Mouse (Mus musculus) intestine, embryonic 15.5 days (tissue): Measurements from ENCODE around the gene Tmco1. TPM values are rescaled to one million over a fixed set of nuclear protein-coding genes. Genes with fewer than 3 reads are reported as not detected.

Source experiments
- ATAC-seq: fragments of 200-750 bp; cut with Nextera tagmentation; 2 replicates; pipeline ENCODE4 v1.8.0; 2017; ENCODE audit warnings: moderate TSS enrichment, moderate library complexity
- H3K27ac ChIP-seq: fragments of 300-500 bp; sonication (generic); 2 replicates; pipeline ENCODE4 v1.5.1; 2015; ENCODE audit warnings: mild to moderate bottlenecking, inconsistent platforms
- H3K27me3 ChIP-seq: fragments of 300-500 bp; sonication (generic); replicated peaks from 2 replicates; pipeline ENCODE4 v1.6.1; 2015; ENCODE audit warnings: inconsistent platforms
- H3K36me3 ChIP-seq: fragments of 300-500 bp; sonication (generic); 2 replicates; pipeline ENCODE4 v1.6.1; 2015; ENCODE audit warnings: inconsistent platforms
- H3K4me1 ChIP-seq: fragments of 300-500 bp; sonication (generic); replicated peaks from 2 replicates; pipeline ENCODE4 v1.6.1; 2015; ENCODE audit warnings: inconsistent platforms
- H3K4me2 ChIP-seq: fragments of 300-500 bp; sonication (generic); replicated peaks from 2 replicates; pipeline ENCODE4 v1.6.1; 2015; ENCODE audit warnings: mild to moderate bottlenecking, inconsistent platforms
- H3K4me3 ChIP-seq: fragments of 300-500 bp; sonication (generic); replicated peaks from 2 replicates; pipeline ENCODE4 v1.5.1; 2015; ENCODE audit warnings: inconsistent platforms
- H3K9ac ChIP-seq: fragments of 300-500 bp; sonication (generic); 2 replicates; pipeline ENCODE4 v1.6.1; 2015; ENCODE audit warnings: inconsistent platforms
- H3K9me3 ChIP-seq: fragments of 300-500 bp; sonication (generic); 2 replicates; pipeline ENCODE4 v1.6.1; 2016; ENCODE audit warnings: inconsistent platforms
- WGBS: fragments of 180-500 bp; shearing (Covaris S2); methylation state at CpG from one replicate; pipeline ENCODE4 v1.1.7; 2015; 5-methylcytosine and 5-hydroxymethylcytosine counted together
- polyA plus RNA-seq: library from polyadenylated mRNA; unstranded; fragments of >200 nt; fragmentation: Nextera tagmentation; extraction: Ambion mirVana; gene quantifications from 2 replicates; pipeline ENCODE4 v1.2.1, GENCODE M21; 2015

The Tmco1 gene
- polyA plus RNA-seq, 1 experiment from 2014 or later = 109 TPM

DNA sequence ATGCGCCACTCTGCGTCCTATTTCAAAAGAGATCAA, 23.0 kb upstream of the Tmco1 start, which contains the start of gene Uck2:
Gene Uck2, minus strand, starts transcription at position 1 of the 36 bp plus-strand sequence.
- Histone ChIP-seq H3K9ac (peak within 1 kb of the TSS; percentile 84), H3K9me3 (no peaks in the 10 kb centered on the region), H3K4me3 (peak within 1 kb of the TSS; percentile 80), H3K4me1 (peaks cover 15% of the 10 kb centered on the region), H3K36me3 (no peaks in the 10 kb centered on the region), H3K4me2 (peak within 1 kb of the TSS; percentile 86), H3K27ac (peak within 1 kb of the TSS; percentile 92), H3K27me3 (peaks cover 7% of the 10 kb centered on the region; the same call in 1 of the 2 replicates)
- ATAC-seq = no peak
- 0% methylated on average over 2 of the region's 2 CpGs for WGBS

GRCm38 (mm10) chr1:167285356-167285755, 22.8 kb upstream of the Tmco1 start:
- peak overlapping the region; percentile 92; the same call in 1 of the 2 replicates for H3K27ac ChIP-seq
- peaks cover 7% of the 10 kb centered on the region; the same call in 1 of the 2 replicates for H3K27me3 ChIP-seq
- WGBS = 2% methylated on average over 8 of the region's 8 CpGs
- peak overlapping the region; percentile 80 for H3K4me3 ChIP-seq
- H3K36me3 ChIP-seq = no peaks in the 10 kb centered on the region
- H3K9ac ChIP-seq = peak overlapping the region; percentile 84
- peaks cover 15% of the 10 kb centered on the region for H3K4me1 ChIP-seq
- peak overlapping the region; percentile 86 for H3K4me2 ChIP-seq
- H3K9me3 ChIP-seq = no peaks in the 10 kb centered on the region
- ATAC-seq = no peak

- no peak overlapping the region for H3K4me3 ChIP-seq
- no peaks in the 10 kb centered on the region for H3K9me3 ChIP-seq
- H3K27ac ChIP-seq = no peak overlapping the region
- peaks cover 15% of the 10 kb centered on the region for H3K4me1 ChIP-seq
- WGBS = 71% methylated on average over 5 of the region's 5 CpGs
- no peak overlapping the region for H3K9ac ChIP-seq
- no peak overlapping the region for H3K4me2 ChIP-seq
- ATAC-seq = no peak
- peaks cover 7% of the 10 kb centered on the region; the same call in 1 of the 2 replicates for H3K27me3 ChIP-seq
- H3K36me3 ChIP-seq = no peaks in the 10 kb centered on the region
These were observed 21.0 kb upstream of the Tmco1 start for GRCm38 (mm10) chr1:167287156-167287555.

DNA sequence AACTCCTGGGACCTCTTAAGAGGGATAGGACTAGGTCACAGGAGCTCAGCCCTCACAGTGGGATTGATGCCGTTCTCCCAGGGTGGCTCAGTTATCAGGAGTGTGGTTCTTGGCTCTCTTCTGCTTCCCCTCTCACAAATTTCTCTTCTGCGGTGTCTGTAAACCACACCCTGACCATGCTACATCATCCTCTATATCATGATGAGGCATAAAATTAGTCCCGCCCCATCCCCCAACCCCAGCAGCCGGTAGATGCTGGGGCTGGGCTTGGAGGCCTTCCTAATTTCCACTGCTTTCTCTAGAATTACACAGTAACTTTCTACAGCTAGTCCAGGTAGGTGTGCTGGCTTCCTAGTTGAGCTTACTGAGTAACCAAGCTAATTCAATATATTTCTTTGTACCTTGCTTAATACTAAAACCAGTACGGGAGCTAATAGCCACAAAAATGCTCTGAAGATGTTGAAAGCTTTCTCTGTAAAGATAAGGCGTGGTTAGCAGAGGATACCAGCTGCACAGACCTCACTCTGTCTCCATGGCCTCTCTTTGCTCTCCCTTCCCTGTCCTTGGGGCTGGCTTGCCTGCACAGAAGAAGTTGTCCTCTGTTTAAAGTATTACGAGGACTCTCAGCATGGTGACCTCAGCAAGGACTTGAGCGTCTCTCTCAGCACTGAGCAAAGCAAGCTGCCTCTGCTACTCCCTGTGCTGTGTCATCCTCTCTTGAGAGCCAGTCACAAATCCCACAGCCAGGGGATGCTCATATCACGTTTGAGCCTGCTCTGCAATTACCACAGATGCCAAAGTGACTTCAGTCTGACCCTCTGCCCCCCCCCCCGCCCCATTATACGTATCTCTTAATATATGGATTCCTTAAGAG, 19.3 kb upstream of the Tmco1 start:
- no peaks in the 10 kb centered on the region for H3K36me3 ChIP-seq
- no peak overlapping the region for H3K4me2 ChIP-seq
- H3K9me3 ChIP-seq = no peaks in the 10 kb centered on the region
- H3K27me3 ChIP-seq = peaks cover 7% of the 10 kb centered on the region; the same call in 1 of the 2 replicates
- no peak for ATAC-seq
- no peak overlapping the region for H3K27ac ChIP-seq
- H3K4me1 ChIP-seq = peaks cover 15% of the 10 kb centered on the region
- H3K9ac ChIP-seq = no peak overlapping the region
- no peak overlapping the region for H3K4me3 ChIP-seq
- WGBS = 36% methylated on average over 11 of the region's 11 CpGs

- Histone ChIP-seq H3K4me1 (peaks cover 15% of the 10 kb centered on the region), H3K4me3 (no peak overlapping the region), H3K9me3 (no peaks in the 10 kb centered on the region), H3K4me2 (no peak overlapping the region), H3K27ac (no peak overlapping the region), H3K9ac (no peak overlapping the region), H3K27me3 (peaks cover 7% of the 10 kb centered on the region; the same call in 1 of the 2 replicates), H3K36me3 (no peaks in the 10 kb centered on the region)
- WGBS = 7% methylated on average over 11 of the region's 11 CpGs
- no peak for ATAC-seq
These were observed 18.5 kb upstream of the Tmco1 start for GRCm38 (mm10) chr1:167289567-167290262.

- Histone ChIP-seq H3K36me3 (no peaks in the 10 kb centered on the region), H3K9ac (no peak overlapping the region), H3K4me3 (no peak overlapping the region), H3K4me1 (peaks cover 12% of the 10 kb centered on the region), H3K9me3 (no peaks in the 10 kb centered on the region), H3K27ac (no peak overlapping the region), H3K4me2 (no peak overlapping the region), H3K27me3 (peaks cover 7% of the 10 kb centered on the region; the same call in 1 of the 2 replicates)
- no peak for ATAC-seq
- WGBS = 25% methylated on average over 6 of the region's 6 CpGs
These were observed 17.9 kb upstream of the Tmco1 start for GRCm38 (mm10) chr1:167290263-167290592.

DNA sequence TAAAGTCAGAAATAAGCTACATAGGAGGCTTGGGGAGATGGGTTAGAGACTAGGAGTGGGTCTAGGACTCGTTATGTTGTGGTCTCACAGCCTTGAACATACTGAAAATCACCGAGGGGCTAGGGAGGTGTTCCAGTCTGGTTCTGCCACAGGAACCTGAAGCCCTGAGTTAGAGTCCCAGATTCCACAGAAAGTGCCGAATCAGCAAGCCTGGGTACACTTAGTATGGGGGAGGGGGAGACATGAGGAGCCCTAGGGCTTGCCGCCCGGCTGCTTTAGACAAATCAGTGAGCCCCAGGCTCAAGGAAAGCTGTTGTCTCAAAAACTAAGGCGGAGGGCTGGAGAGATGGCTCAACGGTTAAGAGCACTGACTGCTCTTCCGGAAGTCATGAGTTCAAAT, 16.6 kb upstream of the Tmco1 start:
- Histone ChIP-seq H3K4me2 (no peak overlapping the region), H3K27ac (no peak overlapping the region), H3K9me3 (no peaks in the 10 kb centered on the region), H3K4me1 (peaks cover 10% of the 10 kb centered on the region; the same call in 1 of the 2 replicates), H3K4me3 (no peak overlapping the region), H3K36me3 (no peaks in the 10 kb centered on the region), H3K9ac (no peak overlapping the region), H3K27me3 (peaks cover 7% of the 10 kb centered on the region; the same call in 1 of the 2 replicates)
- WGBS = 81% methylated on average over 8 of the region's 8 CpGs
- no peak for ATAC-seq

DNA sequence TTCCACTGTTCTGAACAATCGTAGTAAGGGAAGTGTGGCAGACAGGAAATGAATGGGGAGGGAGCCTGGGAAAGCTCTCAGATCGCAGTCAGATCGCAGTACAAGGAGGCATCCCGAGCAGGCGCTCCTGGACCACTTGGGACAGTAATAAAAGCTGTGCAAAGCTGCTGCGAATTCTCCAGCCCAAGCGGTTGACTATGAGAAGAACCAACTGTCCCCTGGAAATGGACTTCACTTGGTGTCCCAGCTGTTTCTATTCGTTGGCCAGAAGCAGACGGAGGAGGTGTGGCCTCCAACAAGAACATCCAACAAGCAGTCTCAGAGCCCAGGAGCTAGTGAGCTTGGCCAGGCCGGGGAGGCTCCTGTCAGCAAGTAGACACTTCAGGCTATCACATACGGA, 15.7 kb upstream of the Tmco1 start:
- Histone ChIP-seq H3K4me1 (peaks cover 10% of the 10 kb centered on the region; the same call in 1 of the 2 replicates), H3K4me3 (no peak overlapping the region), H3K27ac (peak overlapping the region; percentile 48), H3K9ac (no peak overlapping the region), H3K9me3 (no peaks in the 10 kb centered on the region), H3K27me3 (peaks cover 3% of the 10 kb centered on the region; the same call in 1 of the 2 replicates), H3K4me2 (no peak overlapping the region), H3K36me3 (no peaks in the 10 kb centered on the region)
- peak; percentile 57 for ATAC-seq
- WGBS = 24% methylated on average over 11 of the region's 11 CpGs

DNA sequence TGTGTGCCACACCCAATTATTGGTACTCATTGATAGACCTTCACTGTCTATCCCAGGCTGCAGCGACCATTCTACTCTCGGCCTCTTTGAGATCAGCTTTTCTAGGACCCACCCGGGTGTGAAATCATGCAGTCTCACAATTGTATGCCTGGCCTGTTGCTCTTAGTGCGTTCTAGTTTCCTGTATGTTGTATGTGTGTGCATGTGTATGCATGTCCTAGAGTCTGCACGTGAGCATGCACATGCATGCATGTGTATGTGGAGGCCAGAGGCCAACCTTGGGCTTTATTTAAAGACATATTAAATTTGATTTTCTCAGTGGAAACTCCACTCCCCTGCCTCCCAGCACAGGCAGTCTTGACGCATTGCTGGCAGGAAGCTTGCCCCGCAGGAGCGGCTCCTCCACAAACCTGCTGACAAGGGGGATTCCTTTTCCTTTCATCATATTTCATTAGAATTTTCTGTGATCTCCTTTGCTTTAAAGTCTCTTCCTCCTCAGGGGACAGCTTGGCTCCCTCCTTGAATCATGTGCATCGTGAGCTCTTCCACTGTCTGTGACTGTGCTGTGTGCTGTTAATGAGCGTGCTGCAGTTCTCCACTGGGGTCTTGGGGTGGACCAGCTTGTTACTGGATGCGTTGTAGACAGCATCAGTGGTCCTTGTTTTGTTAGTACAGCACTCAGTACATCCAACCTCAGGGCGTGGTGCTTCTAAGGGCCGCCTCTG, 12.3 kb upstream of the Tmco1 start:
- no peak for ATAC-seq
- H3K4me2 ChIP-seq = no peak overlapping the region
- no peaks in the 10 kb centered on the region for H3K9me3 ChIP-seq
- no peaks in the 10 kb centered on the region for H3K27me3 ChIP-seq
- no peak overlapping the region for H3K4me3 ChIP-seq
- H3K4me1 ChIP-seq = 0 out of 2 replicates have a peak, but pooled peaks cover 3% of the 10 kb centered on the region
- no peaks in the 10 kb centered on the region for H3K36me3 ChIP-seq
- WGBS = 69% methylated on average over 13 of the region's 13 CpGs
- no peak overlapping the region for H3K27ac ChIP-seq
- H3K9ac ChIP-seq = no peak overlapping the region

DNA sequence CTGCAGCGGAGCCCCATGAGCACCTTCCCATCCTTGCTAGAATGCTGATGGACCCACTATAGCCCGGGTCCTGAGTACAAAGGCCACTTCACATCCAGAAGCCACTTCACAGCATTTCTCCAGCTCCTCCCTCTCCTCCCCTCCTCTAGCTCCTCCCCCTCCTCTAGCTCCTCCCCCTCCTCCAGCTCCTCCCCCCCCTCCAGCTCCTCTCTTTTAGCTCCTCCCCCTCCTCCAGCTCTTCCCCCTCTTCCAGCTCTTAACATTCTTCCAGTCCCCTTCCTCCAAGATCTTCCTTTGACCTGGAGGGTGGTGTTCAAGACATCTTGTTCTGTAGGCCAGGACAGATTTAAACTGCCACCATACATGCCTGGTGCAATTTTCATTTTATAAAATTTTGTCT, 8.1 kb upstream of the Tmco1 start:
- H3K4me2 ChIP-seq = no peak overlapping the region
- no peak for ATAC-seq
- H3K27ac ChIP-seq = no peak overlapping the region
- no peaks in the 10 kb centered on the region for H3K9me3 ChIP-seq
- H3K36me3 ChIP-seq = no peaks in the 10 kb centered on the region
- 83% methylated on average over 2 of the region's 2 CpGs for WGBS
- no peak overlapping the region for H3K4me3 ChIP-seq
- no peaks in the 10 kb centered on the region for H3K4me1 ChIP-seq
- no peaks in the 10 kb centered on the region for H3K27me3 ChIP-seq
- no peak overlapping the region for H3K9ac ChIP-seq

DNA sequence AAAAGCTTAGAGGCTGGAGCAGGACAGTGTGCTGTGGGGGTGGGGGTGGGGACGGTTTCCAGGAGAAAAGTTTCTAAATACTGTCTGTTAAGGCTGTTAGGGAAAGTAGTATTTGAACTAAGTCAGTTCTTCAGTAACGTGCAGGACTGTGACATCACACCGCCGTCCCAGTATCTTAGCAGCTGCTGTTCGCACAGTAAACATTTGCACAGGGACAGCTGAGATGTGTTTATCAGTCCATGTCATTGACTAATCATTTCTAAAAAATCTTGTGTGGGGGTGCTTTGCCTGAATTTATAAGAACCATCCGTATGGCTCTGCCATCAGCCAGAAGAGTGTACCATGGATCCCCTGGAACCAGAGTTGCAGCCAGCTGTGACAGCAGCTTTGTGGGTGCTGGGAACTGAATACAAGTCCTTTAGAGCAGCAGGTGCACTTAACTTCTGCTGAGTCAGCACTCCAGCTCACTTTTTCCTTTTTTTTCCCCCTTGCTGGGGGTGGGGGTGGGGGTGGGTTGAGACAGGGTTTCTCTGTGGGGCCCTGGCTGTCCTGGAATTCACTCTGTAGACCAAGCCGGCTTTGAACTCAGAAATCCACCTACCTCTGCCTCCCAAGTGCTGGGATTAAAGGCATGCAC, 2.6 kb upstream of the Tmco1 start:
- 35% methylated on average over 7 of the region's 7 CpGs for WGBS
- H3K4me1 ChIP-seq = 0 out of 2 replicates have a peak, but pooled peaks cover 4% of the 10 kb centered on the region
- no peak overlapping the region for H3K4me2 ChIP-seq
- no peaks in the 10 kb centered on the region for H3K36me3 ChIP-seq
- no peaks in the 10 kb centered on the region for H3K27me3 ChIP-seq
- no peak overlapping the region for H3K4me3 ChIP-seq
- H3K27ac ChIP-seq = no peak overlapping the region
- no peaks in the 10 kb centered on the region for H3K9me3 ChIP-seq
- ATAC-seq = no peak
- H3K9ac ChIP-seq = no peak overlapping the region
